Mouse (Mus musculus): ENCODE results near the gene Cd37.

Gene Cd37

GRCm38 (mm10) chr7:45228548-45228947, 10.4 kb downstream of the Cd37 start:
- peaks cover 4% of the 10 kb centered on the region; the same call in 1 of the 2 replicates for H3K36me3 ChIP-seq (ENCODE audit: control insufficient read depth, insufficient read depth, low read length, poor library complexity, severe bottlenecking)
- H3K27me3 ChIP-seq (ENCODE audit: control insufficient read depth, insufficient read depth, low read length, poor library complexity, severe bottlenecking): no peaks in the 10 kb centered on the region
- DNase-seq (ENCODE audit: low read depth, low spot score): no peak

GRCm38 (mm10) chr7:45226421-45226820, 12.5 kb downstream of the Cd37 start:
- H3K36me3 ChIP-seq (ENCODE audit: control insufficient read depth, insufficient read depth, low read length, poor library complexity, severe bottlenecking): no peaks in the 10 kb centered on the region
- no peaks in the 10 kb centered on the region for H3K27me3 ChIP-seq (ENCODE audit: control insufficient read depth, insufficient read depth, low read length, poor library complexity, severe bottlenecking)
- DNase-seq (ENCODE audit: low read depth, low spot score): no peak

GRCm38 (mm10) chr7:45224826-45225225, 14.1 kb downstream of the Cd37 start:
- H3K27me3 ChIP-seq (ENCODE audit: control insufficient read depth, insufficient read depth, low read length, poor library complexity, severe bottlenecking): no peaks in the 10 kb centered on the region
- DNase-seq (ENCODE audit: low read depth, low spot score): no peak
- H3K36me3 ChIP-seq (ENCODE audit: control insufficient read depth, insufficient read depth, low read length, poor library complexity, severe bottlenecking): no peaks in the 10 kb centered on the region

GRCm38 (mm10) chr7:45221680-45222079, 17.2 kb downstream of the Cd37 start:
- Histone ChIP-seq H3K36me3 (ENCODE audit: control insufficient read depth, insufficient read depth, low read length, poor library complexity, severe bottlenecking) (no peaks in the 10 kb centered on the region), H3K27me3 (ENCODE audit: control insufficient read depth, insufficient read depth, low read length, poor library complexity, severe bottlenecking) (no peaks in the 10 kb centered on the region)
- DNase-seq (ENCODE audit: low read depth, low spot score): peak; percentile 40

- DNase-seq (ENCODE audit: low read depth, low spot score): no peak
- no peaks in the 10 kb centered on the region for H3K36me3 ChIP-seq (ENCODE audit: control insufficient read depth, insufficient read depth, low read length, poor library complexity, severe bottlenecking)
Observed at GRCm38 (mm10) chr7:45216442-45217183, 22.3 kb downstream of the Cd37 start.

GRCm38 (mm10) chr7:45215673-45216441, 23.1 kb downstream of the Cd37 start, which contains the start of gene Tead2:
TSS of gene Tead2 (plus strand) at chr7:45215753.
- DNase-seq (ENCODE audit: low read depth, low spot score): no peak
- Histone ChIP-seq H3K27me3 (ENCODE audit: control insufficient read depth, insufficient read depth, low read length, poor library complexity, severe bottlenecking) (no peaks in the 10 kb centered on the region), H3K36me3 (ENCODE audit: control insufficient read depth, insufficient read depth, low read length, poor library complexity, severe bottlenecking) (no peaks in the 10 kb centered on the region)

More at GRCm38 (mm10) chr7:45216442-45217183, 22.3 kb downstream of the Cd37 start:
- no peaks in the 10 kb centered on the region for H3K27me3 ChIP-seq (ENCODE audit: control insufficient read depth, insufficient read depth, low read length, poor library complexity, severe bottlenecking)

GRCm38 (mm10) chr7:45213708-45214107, 25.2 kb downstream of the Cd37 start:
- H3K36me3 ChIP-seq (ENCODE audit: control insufficient read depth, insufficient read depth, low read length, poor library complexity, severe bottlenecking): no peaks in the 10 kb centered on the region
- DNase-seq (ENCODE audit: low read depth, low spot score): no peak
- no peaks in the 10 kb centered on the region for H3K27me3 ChIP-seq (ENCODE audit: control insufficient read depth, insufficient read depth, low read length, poor library complexity, severe bottlenecking)

- DNase-seq (ENCODE audit: low read depth, low spot score): no peak
- H3K36me3 ChIP-seq (ENCODE audit: control insufficient read depth, insufficient read depth, low read length, poor library complexity, severe bottlenecking): no peaks in the 10 kb centered on the region
- H3K27me3 ChIP-seq (ENCODE audit: control insufficient read depth, insufficient read depth, low read length, poor library complexity, severe bottlenecking): no peaks in the 10 kb centered on the region
Observed at GRCm38 (mm10) chr7:45212356-45212755, 26.6 kb downstream of the Cd37 start.

GRCm38 (mm10) chr7:45211851-45212251, 27.1 kb downstream of the Cd37 start, which contains the start of gene Dkkl1:
TSS of gene Dkkl1 (minus strand) at chr7:45212147.
- peak; percentile 62 for DNase-seq (ENCODE audit: low read depth, low spot score)
- Histone ChIP-seq H3K27me3 (ENCODE audit: control insufficient read depth, insufficient read depth, low read length, poor library complexity, severe bottlenecking) (no peaks in the 10 kb centered on the region), H3K36me3 (ENCODE audit: control insufficient read depth, insufficient read depth, low read length, poor library complexity, severe bottlenecking) (no peaks in the 10 kb centered on the region)

- DNase-seq (ENCODE audit: low read depth, low spot score): no peak
- Histone ChIP-seq H3K36me3 (ENCODE audit: control insufficient read depth, insufficient read depth, low read length, poor library complexity, severe bottlenecking) (no peaks in the 10 kb centered on the region), H3K27me3 (ENCODE audit: control insufficient read depth, insufficient read depth, low read length, poor library complexity, severe bottlenecking) (no peaks in the 10 kb centered on the region)
Observed at GRCm38 (mm10) chr7:45211070-45211469, 27.8 kb downstream of the Cd37 start.

GRCm38 (mm10) chr7:45208260-45208659, 30.7 kb downstream of the Cd37 start:
- no peak for DNase-seq (ENCODE audit: low read depth, low spot score)
- H3K27me3 ChIP-seq (ENCODE audit: control insufficient read depth, insufficient read depth, low read length, poor library complexity, severe bottlenecking): no peaks in the 10 kb centered on the region
- H3K36me3 ChIP-seq (ENCODE audit: control insufficient read depth, insufficient read depth, low read length, poor library complexity, severe bottlenecking): no peaks in the 10 kb centered on the region

- DNase-seq (ENCODE audit: low read depth, low spot score): peak; percentile 96
- Histone ChIP-seq H3K27me3 (ENCODE audit: control insufficient read depth, insufficient read depth, low read length, poor library complexity, severe bottlenecking) (no peaks in the 10 kb centered on the region), H3K36me3 (ENCODE audit: control insufficient read depth, insufficient read depth, low read length, poor library complexity, severe bottlenecking) (no peaks in the 10 kb centered on the region)
Observed at GRCm38 (mm10) chr7:45204380-45205143, 34.4 kb downstream of the Cd37 start, which contains the start of gene Ccdc155. TSS of gene Ccdc155 (minus strand) at chr7:45204892.

- no peaks in the 10 kb centered on the region for H3K36me3 ChIP-seq (ENCODE audit: control insufficient read depth, insufficient read depth, low read length, poor library complexity, severe bottlenecking)
- no peaks in the 10 kb centered on the region for H3K27me3 ChIP-seq (ENCODE audit: control insufficient read depth, insufficient read depth, low read length, poor library complexity, severe bottlenecking)
- no peak for DNase-seq (ENCODE audit: low read depth, low spot score)
Observed at GRCm38 (mm10) chr7:45202654-45203053, 36.3 kb downstream of the Cd37 start.

GRCm38 (mm10) chr7:45198961-45199360, 40.0 kb downstream of the Cd37 start:
- H3K27me3 ChIP-seq (ENCODE audit: control insufficient read depth, insufficient read depth, low read length, poor library complexity, severe bottlenecking): no peaks in the 10 kb centered on the region
- DNase-seq (ENCODE audit: low read depth, low spot score): no peak
- H3K36me3 ChIP-seq (ENCODE audit: control insufficient read depth, insufficient read depth, low read length, poor library complexity, severe bottlenecking): no peaks in the 10 kb centered on the region

Data from splenic B cell, adult 2 months (primary cell).